Mouse (Mus musculus): ENCODE results near the gene Clec4b2. TPM values are rescaled to one million over a fixed set of nuclear protein-coding genes. Genes with fewer than 3 reads are reported as not detected.

Clec4b2 gene
- polyA plus RNA-seq (2014; fragmentation: Illumina TruSeq; extraction: RNeasy Lipid Tissue Mini Kit (QIAGEN cat#74804); ENCODE audit: low read depth, low replicate concordance), result not detected

GRCm38 (mm10) chr6:123172593-123172992, at the start of gene Clec4b2:
Gene Clec4b2, plus strand, starts transcription at chr6:123172893.

GRCm38 (mm10) chr6:123229644-123230043, 57.0 kb downstream of the Clec4b2 start, which contains the start of gene Clec4n:
Gene Clec4n, plus strand, starts transcription at chr6:123229843.

Other genes with a start within 250 kb of the Clec4b2 start
- gene Clec4a3, start 220.4 kb upstream of the Clec4b2 start, polyA plus RNA-seq (2014; fragmentation: Illumina TruSeq; extraction: RNeasy Lipid Tissue Mini Kit (QIAGEN cat#74804); ENCODE audit: low read depth, low replicate concordance), result 13.5 TPM
- gene Clec4a4, start 182.5 kb upstream of the Clec4b2 start, polyA plus RNA-seq (2014; fragmentation: Illumina TruSeq; extraction: RNeasy Lipid Tissue Mini Kit (QIAGEN cat#74804); ENCODE audit: low read depth, low replicate concordance), result not detected
- 1.6 TPM for gene Clec4b1, start 122.9 kb upstream of the Clec4b2 start, polyA plus RNA-seq (2014; fragmentation: Illumina TruSeq; extraction: RNeasy Lipid Tissue Mini Kit (QIAGEN cat#74804); ENCODE audit: low read depth, low replicate concordance)
- 12.4 TPM for gene Clec4a2, start 66.5 kb upstream of the Clec4b2 start, polyA plus RNA-seq (2014; fragmentation: Illumina TruSeq; extraction: RNeasy Lipid Tissue Mini Kit (QIAGEN cat#74804); ENCODE audit: low read depth, low replicate concordance)
- 5.1 TPM for gene Clec4n, start 57.0 kb downstream of the Clec4b2 start, polyA plus RNA-seq (2014; fragmentation: Illumina TruSeq; extraction: RNeasy Lipid Tissue Mini Kit (QIAGEN cat#74804); ENCODE audit: low read depth, low replicate concordance)
- gene Clec4d, start 89.2 kb downstream of the Clec4b2 start, polyA plus RNA-seq (2014; fragmentation: Illumina TruSeq; extraction: RNeasy Lipid Tissue Mini Kit (QIAGEN cat#74804); ENCODE audit: low read depth, low replicate concordance), result 5.9 TPM
- gene Clec4e, start 117.0 kb downstream of the Clec4b2 start, polyA plus RNA-seq (2014; fragmentation: Illumina TruSeq; extraction: RNeasy Lipid Tissue Mini Kit (QIAGEN cat#74804); ENCODE audit: low read depth, low replicate concordance), result 0.64 TPM
- gene Vmn2r19, start 135.4 kb downstream of the Clec4b2 start, polyA plus RNA-seq (2014; fragmentation: Illumina TruSeq; extraction: RNeasy Lipid Tissue Mini Kit (QIAGEN cat#74804); ENCODE audit: low read depth, low replicate concordance), result not detected
- not detected for gene Vmn2r20, start 245.2 kb downstream of the Clec4b2 start, polyA plus RNA-seq (2014; fragmentation: Illumina TruSeq; extraction: RNeasy Lipid Tissue Mini Kit (QIAGEN cat#74804); ENCODE audit: low read depth, low replicate concordance)

All from adrenal gland, adult 10 weeks (tissue).